Mouse (Mus musculus): ENCODE measurements around the gene Hmg20b. TPM values are rescaled to one million over a fixed set of nuclear protein-coding genes. Genes with fewer than 3 reads are reported as not detected.

Gene Hmg20b
- 48.0 and 50.8 TPM in 2 replicates for polyA plus RNA-seq (2015; fragmentation: Nextera tagmentation; extraction: Ambion mirVana)

GRCm38 (mm10) chr10:81350351-81351063 lies at the start of gene Hmg20b:
Hmg20b (minus strand) TSS chr10:81350480.

GRCm38 (mm10) chr10:81392781-81393185 lies 42.5 kb upstream of the Hmg20b start, which contains the start of gene Smim24:
Smim24 (plus strand) TSS chr10:81393051.

GRCm38 (mm10) chr10:81388505-81389055 lies 38.3 kb upstream of the Hmg20b start, which contains the start of gene Gm48552:
Gm48552 (plus strand) TSS chr10:81389005.

GRCm38 (mm10) chr10:81383802-81384604 lies 33.7 kb upstream of the Hmg20b start, which contains the start of the genes Dohh and Gm48551:
Dohh (plus strand) TSS chr10:81384428.
Gm48551 (plus strand) TSS chr10:81384466.

GRCm38 (mm10) chr10:81377793-81378552 lies 27.7 kb upstream of the Hmg20b start, which contains the start of gene Fzr1:
Fzr1 (minus strand) TSS chr10:81378516.

GRCm38 (mm10) chr10:81365672-81366476 lies 15.6 kb upstream of the Hmg20b start, which contains the start of gene 4930404N11Rik:
4930404N11Rik (minus strand) TSS chr10:81365816.

GRCm38 (mm10) chr10:81356991-81357844 lies 6.9 kb upstream of the Hmg20b start, which contains the start of gene Mfsd12:
Mfsd12 (plus strand) TSS chr10:81357491.

GRCm38 (mm10) chr10:81342686-81343505 lies 7.4 kb downstream of the Hmg20b start, which contains the start of gene Gipc3:
Gipc3 (minus strand) TSS chr10:81343266.

GRCm38 (mm10) chr10:81328386-81328785 lies 21.9 kb downstream of the Hmg20b start, which contains the start of gene Tbxa2r:
Tbxa2r (plus strand) TSS chr10:81328731.

GRCm38 (mm10) chr10:81320550-81321347 lies 29.5 kb downstream of the Hmg20b start, which contains the start of gene Cactin:
Cactin (plus strand) TSS chr10:81321103.

Other genes with a start within 250 kb of the Hmg20b start
- gene Map2k2, start 244.6 kb downstream of the Hmg20b start, polyA plus RNA-seq (2015; fragmentation: Nextera tagmentation; extraction: Ambion mirVana): 93.5 and 93.8 TPM in 2 replicates
- gene Zbtb7a, start 215.3 kb downstream of the Hmg20b start, polyA plus RNA-seq (2015; fragmentation: Nextera tagmentation; extraction: Ambion mirVana): 59.5 and 59.9 TPM in 2 replicates
- gene Pias4, start 182.6 kb downstream of the Hmg20b start, polyA plus RNA-seq (2015; fragmentation: Nextera tagmentation; extraction: Ambion mirVana): 25.3 and 25.7 TPM in 2 replicates
- 454 and 484 TPM in 2 replicates for gene Eef2, start 173.8 kb downstream of the Hmg20b start, polyA plus RNA-seq (2015; fragmentation: Nextera tagmentation; extraction: Ambion mirVana)
- gene Dapk3, start 167.5 kb downstream of the Hmg20b start, polyA plus RNA-seq (2015; fragmentation: Nextera tagmentation; extraction: Ambion mirVana): 22.4 and 23.8 TPM in 2 replicates
- not detected in 2 replicates for gene 4930442H23Rik, start 166.6 kb downstream of the Hmg20b start, polyA plus RNA-seq (2015; fragmentation: Nextera tagmentation; extraction: Ambion mirVana)
- gene Nmrk2, start 148.4 kb downstream of the Hmg20b start, polyA plus RNA-seq (2015; fragmentation: Nextera tagmentation; extraction: Ambion mirVana): not detected in 2 replicates
- gene Atcay, start 119.6 kb downstream of the Hmg20b start, polyA plus RNA-seq (2015; fragmentation: Nextera tagmentation; extraction: Ambion mirVana): not detected in 2 replicates
- 0.65 and 0.82 TPM in 2 replicates for gene Zfr2, start 117.3 kb downstream of the Hmg20b start, polyA plus RNA-seq (2015; fragmentation: Nextera tagmentation; extraction: Ambion mirVana)
- 4.1 and 6.0 TPM in 2 replicates for gene Matk, start 97.5 kb downstream of the Hmg20b start, polyA plus RNA-seq (2015; fragmentation: Nextera tagmentation; extraction: Ambion mirVana)
- 126 and 131 TPM in 2 replicates for gene Mrpl54, start 83.5 kb downstream of the Hmg20b start, polyA plus RNA-seq (2015; fragmentation: Nextera tagmentation; extraction: Ambion mirVana)
- 17.8 and 19.1 TPM in 2 replicates for gene Apba3, start 83.5 kb downstream of the Hmg20b start, polyA plus RNA-seq (2015; fragmentation: Nextera tagmentation; extraction: Ambion mirVana)
- gene Tjp3, start 58.9 kb downstream of the Hmg20b start, polyA plus RNA-seq (2015; fragmentation: Nextera tagmentation; extraction: Ambion mirVana): 0.53 and 1.2 TPM in 2 replicates
- 15.4 and 20.0 TPM in 2 replicates for gene Pip5k1c, start 57.5 kb downstream of the Hmg20b start, polyA plus RNA-seq (2015; fragmentation: Nextera tagmentation; extraction: Ambion mirVana)
- gene Cactin, start 29.4 kb downstream of the Hmg20b start, polyA plus RNA-seq (2015; fragmentation: Nextera tagmentation; extraction: Ambion mirVana): 27.4 and 29.3 TPM in 2 replicates
- 13.1 and 18.9 TPM in 2 replicates for gene Tbxa2r, start 21.7 kb downstream of the Hmg20b start, polyA plus RNA-seq (2015; fragmentation: Nextera tagmentation; extraction: Ambion mirVana)
- 0.05 and 0.08 TPM in 2 replicates for gene Gipc3, start 7.2 kb downstream of the Hmg20b start, polyA plus RNA-seq (2015; fragmentation: Nextera tagmentation; extraction: Ambion mirVana)
- gene Mfsd12, start 7.0 kb upstream of the Hmg20b start, polyA plus RNA-seq (2015; fragmentation: Nextera tagmentation; extraction: Ambion mirVana): 14.5 and 14.7 TPM in 2 replicates
- 2.2 and 2.5 TPM in 2 replicates for gene 4930404N11Rik, start 15.3 kb upstream of the Hmg20b start, polyA plus RNA-seq (2015; fragmentation: Nextera tagmentation; extraction: Ambion mirVana)
- gene Fzr1, start 28.0 kb upstream of the Hmg20b start, polyA plus RNA-seq (2015; fragmentation: Nextera tagmentation; extraction: Ambion mirVana): 142 and 145 TPM in 2 replicates
- gene Dohh, start 33.9 kb upstream of the Hmg20b start, polyA plus RNA-seq (2015; fragmentation: Nextera tagmentation; extraction: Ambion mirVana): 71.6 and 73.6 TPM in 2 replicates
- 1.6 and 1.8 TPM in 2 replicates for gene Gm48551, start 34.0 kb upstream of the Hmg20b start, polyA plus RNA-seq (2015; fragmentation: Nextera tagmentation; extraction: Ambion mirVana)
- 0.59 TPM in 1 of 2 replicates, not detected in the other for gene Gm48552, start 38.5 kb upstream of the Hmg20b start, polyA plus RNA-seq (2015; fragmentation: Nextera tagmentation; extraction: Ambion mirVana)
- 2.9 and 3.5 TPM in 2 replicates for gene Smim24, start 42.6 kb upstream of the Hmg20b start, polyA plus RNA-seq (2015; fragmentation: Nextera tagmentation; extraction: Ambion mirVana)
- 23.4 and 30.6 TPM in 2 replicates for gene Nfic, start 105.2 kb upstream of the Hmg20b start, polyA plus RNA-seq (2015; fragmentation: Nextera tagmentation; extraction: Ambion mirVana)
- gene Celf5, start 132.2 kb upstream of the Hmg20b start, polyA plus RNA-seq (2015; fragmentation: Nextera tagmentation; extraction: Ambion mirVana): 0.07 and 0.20 TPM in 2 replicates
- 34.4 and 39.8 TPM in 2 replicates for gene Ncln, start 145.9 kb upstream of the Hmg20b start, polyA plus RNA-seq (2015; fragmentation: Nextera tagmentation; extraction: Ambion mirVana)
- gene S1pr4, start 149.7 kb upstream of the Hmg20b start, polyA plus RNA-seq (2015; fragmentation: Nextera tagmentation; extraction: Ambion mirVana): 16.0 and 23.3 TPM in 2 replicates
- 13.1 and 15.7 TPM in 2 replicates for gene Gna15, start 173.7 kb upstream of the Hmg20b start, polyA plus RNA-seq (2015; fragmentation: Nextera tagmentation; extraction: Ambion mirVana)
- gene Gna11, start 194.7 kb upstream of the Hmg20b start, polyA plus RNA-seq (2015; fragmentation: Nextera tagmentation; extraction: Ambion mirVana): 14.8 and 19.3 TPM in 2 replicates
- 209 and 247 TPM in 2 replicates for gene Aes, start 209.0 kb upstream of the Hmg20b start, polyA plus RNA-seq (2015; fragmentation: Nextera tagmentation; extraction: Ambion mirVana)
- 20.3 and 29.4 TPM in 2 replicates for gene Tle2, start 224.1 kb upstream of the Hmg20b start, polyA plus RNA-seq (2015; fragmentation: Nextera tagmentation; extraction: Ambion mirVana)

All from spleen, postnatal 0 days (tissue).